Mouse (Mus musculus): Measurements from ENCODE around the gene Gm28230. TPM values are rescaled to one million over a fixed set of nuclear protein-coding genes. Genes with fewer than 3 reads are reported as not detected.

Gm28230 gene
- total RNA-seq, 2 experiments from 2014 or later: not detected

GRCm38 (mm10) chr2:74714881-74715280, 11.6 kb upstream of the Gm28230 start:
- intact Hi-C loops (cut with DNase I): loop anchor here (5.0 kb wide), 4 partner anchors 247 to 597 kb away; no protein-coding TSS in a partner anchor
- DNase-seq (ENCODE audit: low spot score in 2 of 2): no peak

- DNase-seq (ENCODE audit: low spot score in 2 of 2): peak; percentile 64 to 70
- intact Hi-C loops (cut with DNase I): loop anchor here (5.0 kb wide), 4 partner anchors 247 to 597 kb away; no protein-coding TSS in a partner anchor
These were observed 10.9 kb upstream of the Gm28230 start for GRCm38 (mm10) chr2:74715504-74716241.

GRCm38 (mm10) chr2:74720384-74720783, 6.1 kb upstream of the Gm28230 start:
- intact Hi-C loops (cut with DNase I): no loop called here
- no peak for DNase-seq (ENCODE audit: low spot score in 2 of 2)

GRCm38 (mm10) chr2:74720955-74721491, 5.5 kb upstream of the Gm28230 start:
- intact Hi-C loops (cut with DNase I): no loop called here

GRCm38 (mm10) chr2:74721882-74722281, 4.6 kb upstream of the Gm28230 start:
- intact Hi-C loops (cut with DNase I): no loop called here
- DNase-seq (ENCODE audit: low spot score in 2 of 2): no peak

More at GRCm38 (mm10) chr2:74720955-74721491, 5.5 kb upstream of the Gm28230 start:
- no peak for DNase-seq (ENCODE audit: low spot score in 2 of 2)

GRCm38 (mm10) chr2:74722949-74723348, 3.6 kb upstream of the Gm28230 start:
- DNase-seq (ENCODE audit: low spot score in 2 of 2): no peak
- intact Hi-C loops (cut with DNase I): no loop called here

- intact Hi-C loops (cut with DNase I): no loop called here
- no peak for DNase-seq (ENCODE audit: low spot score in 2 of 2)
These were observed 2.1 kb upstream of the Gm28230 start for GRCm38 (mm10) chr2:74724244-74725015.

GRCm38 (mm10) chr2:74725171-74725570, 1.4 kb upstream of the Gm28230 start:
- intact Hi-C loops (cut with DNase I): no loop called here
- DNase-seq (ENCODE audit: low spot score in 2 of 2): no peak

GRCm38 (mm10) chr2:74726973-74727639, 578 bp downstream of the Gm28230 start:
- no peak for DNase-seq (ENCODE audit: low spot score in 2 of 2)
- intact Hi-C loops (cut with DNase I): no loop called here

- no peak for DNase-seq (ENCODE audit: low spot score in 2 of 2)
- intact Hi-C loops (cut with DNase I): no loop called here
These were observed 1.2 kb downstream of the Gm28230 start for GRCm38 (mm10) chr2:74727640-74728302.

GRCm38 (mm10) chr2:74728303-74728680, 1.8 kb downstream of the Gm28230 start:
- DNase-seq (ENCODE audit: low spot score in 2 of 2): no peak
- intact Hi-C loops (cut with DNase I): no loop called here

GRCm38 (mm10) chr2:74730331-74730730, 3.8 kb downstream of the Gm28230 start:
- no peak for DNase-seq (ENCODE audit: low spot score in 2 of 2)
- intact Hi-C loops (cut with DNase I): loop anchor here (5.0 kb wide), 1 partner anchor 38 kb away; the partner anchor contains the start of gene Hoxd10

GRCm38 (mm10) chr2:74731055-74731454, 4.5 kb downstream of the Gm28230 start:
- DNase-seq (ENCODE audit: low spot score in 2 of 2): no peak
- intact Hi-C loops (cut with DNase I): loop anchor here (5.0 kb wide), 1 partner anchor 39 kb away; the partner anchor contains the start of gene Hoxd10

- intact Hi-C loops (cut with DNase I): loop anchor here (5.0 kb wide), 1 partner anchor 40 kb away; the partner anchor contains the start of gene Hoxd10
- DNase-seq (ENCODE audit: low spot score in 2 of 2): no peak
These were observed 5.4 kb downstream of the Gm28230 start for GRCm38 (mm10) chr2:74731799-74732512.

GRCm38 (mm10) chr2:74732513-74733316, 6.2 kb downstream of the Gm28230 start:
- no peak for DNase-seq (ENCODE audit: low spot score in 2 of 2)
- intact Hi-C loops (cut with DNase I): loop anchor here (5.0 kb wide), 1 partner anchor 40 kb away; the partner anchor contains the start of gene Hoxd10

- intact Hi-C loops (cut with DNase I): loop anchor here (5.0 kb wide), 1 partner anchor 41 kb away; the partner anchor contains the start of gene Hoxd10
These were observed 6.8 kb downstream of the Gm28230 start for GRCm38 (mm10) chr2:74733317-74733661.

GRCm38 (mm10) chr2:74733765-74734164, 7.2 kb downstream of the Gm28230 start:
- intact Hi-C loops (cut with DNase I): loop anchor here (5.0 kb wide), 1 partner anchor 41 kb away; the partner anchor contains the start of gene Hoxd10
- no peak for DNase-seq (ENCODE audit: low spot score in 2 of 2)

More at GRCm38 (mm10) chr2:74733317-74733661, 6.8 kb downstream of the Gm28230 start:
- DNase-seq (ENCODE audit: low spot score in 2 of 2): no peak

Data from left cerebral cortex, postnatal 36 days (tissue).